Mouse (Mus musculus) Patski (cell line): Measurements from ENCODE around the gene Kmt5c. TPM values are rescaled to one million over a fixed set of nuclear protein-coding genes. Genes with fewer than 3 reads are reported as not detected.

ENCODE experiments used
- ATAC-seq: fragments of 100-300 bp; one replicate; pipeline ENCODE4 v1.8.0; 2021
- CTCF ChIA-PET: fragments of 350-600 bp; sonication (Branson Sonifier 250); formaldehyde crosslinking; loops from one replicate; lab custom pipeline; 2022; ENCODE audit warnings: inconsistent platforms; lab: Charles Lee
- POLR2A ChIA-PET: fragments of 350-600 bp; sonication (Branson Sonifier 250); formaldehyde crosslinking; loops from one replicate; lab custom pipeline; 2022; ENCODE audit warnings: antibody characterized with exemption, inconsistent platforms; lab: Charles Lee
- DNase-seq: peaks from one replicate; pipeline ENCODE4 v3.0.0-alpha.2; 2011; ENCODE audit warnings: low read depth, low spot score
- H3K27me3 ChIP-seq: fragments of 371-371 bp; one replicate; pipeline ENCODE4 v1.5.1; 2021
- CTCF ChIP-seq: fragments of 100-300 bp; IDR thresholded peaks from one replicate; pipeline ENCODE4 v1.5.1; 2021
- in situ Hi-C: fragments of 300-500 bp; cut with MboI; formaldehyde crosslinking; loops from 3 replicates; pipeline ENCODE4 v1.11.1; 2018; ENCODE audit warnings: low pct_unique_long_range_greater_than_20kb, mixed read lengths
- polyA plus RNA-seq: library from polyadenylated mRNA; unstranded; gene quantifications from one replicate; pipeline ENCODE4 v1.2.3, GENCODE M21; 2021

Kmt5c gene
- polyA plus RNA-seq, 1 experiment from 2014 or later: 58.6 TPM

GRCm38 (mm10) chr7:4764946-4765710, 25.2 kb downstream of the Kmt5c start:
- ATAC-seq: no peak
- CTCF ChIA-PET: interaction anchor here (1.2 kb wide), 2 partner anchors 14 to 25 kb away, joined by 3 to 6 read pairs; partner anchors contain the start of gene Tmem238

GRCm38 (mm10) chr7:4771202-4771601, 31.3 kb downstream of the Kmt5c start, which contains the start of gene Fam71e2:
TSS of gene Fam71e2 (minus strand) at chr7:4771302.
- ChIA-PET CTCF (no interaction called here), POLR2A (no interaction called here)
- ATAC-seq (no peak), DNase-seq (no peak)
- in situ Hi-C loops: no loop called here
- no peak for TF ChIP-seq CTCF
- peaks cover under 1% of the 10 kb centered on the region for H3K27me3 ChIP-seq

More at GRCm38 (mm10) chr7:4764946-4765710, 25.2 kb downstream of the Kmt5c start:
- H3K27me3 ChIP-seq: peaks cover 6% of the 10 kb centered on the region
- DNase-seq: no peak
- POLR2A ChIA-PET: interaction anchor here (0.6 to 1.0 kb wide), 2 partner anchors 31 to 254 kb away, joined by 3 to 4 read pairs; no protein-coding TSS in a partner anchor
- in situ Hi-C loops: no loop called here
- no peak for TF ChIP-seq CTCF

GRCm38 (mm10) chr7:4776131-4776530, 36.2 kb downstream of the Kmt5c start:
- no peak for TF ChIP-seq CTCF
- H3K27me3 ChIP-seq: no peaks in the 10 kb centered on the region
- POLR2A ChIA-PET: interaction anchor here (0.5 to 1.4 kb wide), 3 partner anchors 13 to 113 kb away, joined by 3 to 4 read pairs (median 3); partner anchors contain the start of gene Tmem238
- in situ Hi-C loops: no loop called here
- DNase-seq (no peak), ATAC-seq (no peak)
- CTCF ChIA-PET: no interaction called here

- DNase-seq: no peak
- H3K27me3 ChIP-seq: no peaks in the 10 kb centered on the region
- ChIA-PET POLR2A (interaction anchor here (1.4 kb wide), 1 partner anchor 12 kb away, joined by 4 read pairs; the partner anchor contains the start of gene Tmem238), CTCF (no interaction called here)
- no peak for TF ChIP-seq CTCF
- ATAC-seq: peak; percentile 7
- in situ Hi-C loops: no loop called here
Observed at GRCm38 (mm10) chr7:4776861-4777830, 37.2 kb downstream of the Kmt5c start.

GRCm38 (mm10) chr7:4777851-4778637, 38.1 kb downstream of the Kmt5c start:
- TF ChIP-seq CTCF: no peak
- no peak for DNase-seq
- no peaks in the 10 kb centered on the region for H3K27me3 ChIP-seq
- ChIA-PET POLR2A (interaction anchor here (1.8 kb wide), 1 partner anchor 33 kb away, joined by 5 read pairs; no protein-coding TSS in a partner anchor), CTCF (interaction anchor here (1.0 kb wide), 1 partner anchor 38 kb away, joined by 3 read pairs; the partner anchor contains the start of gene Kmt5c)
- no peak for ATAC-seq
- in situ Hi-C loops: no loop called here

- POLR2A ChIA-PET: interaction anchor here (0.5 to 1.8 kb wide), 4 partner anchors 27 to 87 kb away, joined by 3 to 5 read pairs (median 3); partner anchors contain the start of gene Cox6b2
- in situ Hi-C loops: no loop called here
- ATAC-seq (no peak), DNase-seq (no peak)
- H3K27me3 ChIP-seq: no peaks in the 10 kb centered on the region
- TF ChIP-seq CTCF: no peak
- CTCF ChIA-PET: no interaction called here
Observed at GRCm38 (mm10) chr7:4779921-4780320, 40.0 kb downstream of the Kmt5c start.

- CTCF ChIA-PET: interaction anchor here (1.0 to 1.1 kb wide), 2 partner anchors 15 to 36 kb away, joined by 3 read pairs; no protein-coding TSS in a partner anchor
- in situ Hi-C loops: no loop called here
- DNase-seq: no peak
Observed at GRCm38 (mm10) chr7:4782130-4782529, 42.2 kb downstream of the Kmt5c start.

GRCm38 (mm10) chr7:4782759-4783158, 42.8 kb downstream of the Kmt5c start, which contains the start of the genes Il11 and Tmem190:
TSS of gene Il11 (minus strand) at chr7:4782859.
TSS of gene Tmem190 (plus strand) at chr7:4782937.
- ChIA-PET CTCF (interaction anchor here (1.1 kb wide), 1 partner anchor 14 kb away, joined by 3 read pairs; no protein-coding TSS in a partner anchor), POLR2A (no interaction called here)
- DNase-seq (no peak), ATAC-seq (no peak)
- TF ChIP-seq CTCF: no peak
- no peaks in the 10 kb centered on the region for H3K27me3 ChIP-seq
- in situ Hi-C loops: no loop called here

More at GRCm38 (mm10) chr7:4782130-4782529, 42.2 kb downstream of the Kmt5c start:
- POLR2A ChIA-PET: no interaction called here
- no peak for TF ChIP-seq CTCF
- no peaks in the 10 kb centered on the region for H3K27me3 ChIP-seq
- ATAC-seq: no peak

GRCm38 (mm10) chr7:4783667-4784268, 43.9 kb downstream of the Kmt5c start:
- TF ChIP-seq CTCF: no peak
- DNase-seq (no peak), ATAC-seq (no peak)
- in situ Hi-C loops: no loop called here
- no peaks in the 10 kb centered on the region for H3K27me3 ChIP-seq
- POLR2A ChIA-PET: no interaction called here
- CTCF ChIA-PET: no interaction called here
